Mouse (Mus musculus) heart, embryonic 15.5 days (tissue): ENCODE results near the gene Gatb. TPM values are rescaled to one million over a fixed set of nuclear protein-coding genes. Genes with fewer than 3 reads are reported as not detected.

ENCODE experiments used
- ATAC-seq: fragments of 200-750 bp; cut with Nextera tagmentation; replicated peaks from 2 replicates; pipeline ENCODE4 v1.8.0; 2017; ENCODE audit warnings: low read depth, moderate TSS enrichment; ENCODE audit not compliant: insufficient number of reproducible peaks, insufficient read depth, low FRiP score
- H3K27ac ChIP-seq: fragments of 300-500 bp; sonication (generic); 2 replicates; pipeline ENCODE4 v1.5.1; 2015; ENCODE audit warnings: mild to moderate bottlenecking, inconsistent platforms
- H3K27me3 ChIP-seq: fragments of 300-500 bp; sonication (generic); 2 replicates; pipeline ENCODE4 v1.6.1; 2015; ENCODE audit warnings: inconsistent platforms
- H3K36me3 ChIP-seq: fragments of 300-500 bp; sonication (generic); 2 replicates; pipeline ENCODE4 v1.6.1; 2015; ENCODE audit warnings: mild to moderate bottlenecking, inconsistent platforms
- H3K4me1 ChIP-seq: fragments of 300-500 bp; sonication (generic); replicated peaks from 2 replicates; pipeline ENCODE4 v1.6.1; 2015; ENCODE audit warnings: inconsistent platforms
- H3K4me2 ChIP-seq: fragments of 300-500 bp; sonication (generic); 2 replicates; pipeline ENCODE4 v1.6.1; 2015; ENCODE audit warnings: inconsistent platforms, mild to moderate bottlenecking, moderate library complexity
- H3K4me3 ChIP-seq: fragments of 300-500 bp; sonication (generic); 2 replicates; pipeline ENCODE4 v1.5.1; 2015; ENCODE audit warnings: mild to moderate bottlenecking, inconsistent platforms
- H3K9ac ChIP-seq: fragments of 300-500 bp; sonication (generic); 2 replicates; pipeline ENCODE4 v1.6.1; 2015; ENCODE audit warnings: mild to moderate bottlenecking, inconsistent platforms
- H3K9me3 ChIP-seq: fragments of 300-500 bp; sonication (generic); replicated peaks from 2 replicates; pipeline ENCODE4 v1.6.1; 2016; ENCODE audit warnings: inconsistent platforms
- WGBS: fragments of 180-500 bp; shearing (Covaris S2); methylation state at CpG from one replicate; pipeline ENCODE4 v1.1.7; 2015; ENCODE audit warnings: mixed read lengths; 5-methylcytosine and 5-hydroxymethylcytosine counted together
- polyA plus RNA-seq: library from polyadenylated mRNA; unstranded; fragments of >200 nt; fragmentation: Nextera tagmentation; extraction: Ambion mirVana; gene quantifications from 2 replicates; pipeline ENCODE4 v1.2.1, GENCODE M21; 2015

The Gatb gene
- 35.3 and 37.6 TPM in 2 replicates for polyA plus RNA-seq

- WGBS: 2% methylated on average over 41 of the region's 41 CpGs
- no peaks in the 10 kb centered on the region for H3K9me3 ChIP-seq
Measured at GRCm38 (mm10) chr3:85573864-85574830, at the start of gene Gatb. Gene Gatb, plus strand, starts transcription at chr3:85574119.

DNA sequence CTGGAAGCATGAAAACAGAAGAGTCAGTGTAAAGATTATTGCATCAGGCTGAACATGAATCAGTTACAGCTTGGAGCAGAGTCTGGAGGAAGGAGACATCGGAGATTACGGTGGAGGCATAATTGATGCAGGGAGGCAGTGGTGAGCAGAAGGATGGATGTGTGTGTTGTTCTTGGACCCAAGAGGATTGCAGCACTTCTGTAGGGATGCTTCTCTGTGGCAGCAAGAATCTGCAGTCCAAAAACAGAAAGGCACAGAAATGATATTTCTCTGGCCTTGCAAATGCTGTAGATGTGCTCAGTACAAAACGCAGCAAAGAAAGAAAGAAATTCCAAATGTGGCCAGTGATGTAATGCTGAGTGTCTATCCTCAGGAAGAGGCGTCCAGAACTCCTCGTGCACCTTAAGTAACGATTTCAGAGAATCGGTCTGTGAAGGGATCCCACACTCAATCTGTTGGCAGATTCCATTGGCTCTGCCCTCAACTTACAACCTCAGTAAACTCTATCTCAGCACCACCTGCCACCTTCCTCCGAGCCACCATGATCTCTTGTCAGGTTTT, 43.2 kb upstream of the Gatb start:
- no peak for ATAC-seq

More at GRCm38 (mm10) chr3:85573864-85574830, at the start of gene Gatb:
- no peaks in the 10 kb centered on the region for H3K27me3 ChIP-seq
- H3K36me3 ChIP-seq: no peaks in the 10 kb centered on the region; the same call in 1 of the 2 replicates
- peak within 1 kb of the TSS; percentile 68 for H3K4me2 ChIP-seq
- H3K27ac ChIP-seq: peak within 1 kb of the TSS; percentile 74
- peak within 1 kb of the TSS; percentile 58 for H3K4me3 ChIP-seq
- peaks cover 3% of the 10 kb centered on the region; the same call in 1 of the 2 replicates for H3K4me1 ChIP-seq
- peak within 1 kb of the TSS; percentile 54 for H3K9ac ChIP-seq
- ATAC-seq: peak; percentile 100

GRCm38 (mm10) chr3:85532376-85532775, 41.5 kb upstream of the Gatb start:
- no peak overlapping the region for H3K4me3 ChIP-seq
- no peaks in the 10 kb centered on the region for H3K4me1 ChIP-seq
- no peaks in the 10 kb centered on the region for H3K27me3 ChIP-seq
- no peak overlapping the region for H3K27ac ChIP-seq
- no peaks in the 10 kb centered on the region for H3K36me3 ChIP-seq
- H3K9me3 ChIP-seq: no peaks in the 10 kb centered on the region
- no peak for ATAC-seq
- no peak overlapping the region for H3K9ac ChIP-seq
- H3K4me2 ChIP-seq: no peak overlapping the region
- 77% methylated on average over 3 of the region's 3 CpGs for WGBS

More for the DNA sequence above, 43.2 kb upstream of the Gatb start:
- Histone ChIP-seq H3K27ac (no peak overlapping the region), H3K4me3 (no peak overlapping the region), H3K9me3 (no peaks in the 10 kb centered on the region), H3K36me3 (no peaks in the 10 kb centered on the region), H3K4me1 (no peaks in the 10 kb centered on the region), H3K9ac (no peak overlapping the region), H3K27me3 (no peaks in the 10 kb centered on the region), H3K4me2 (no peak overlapping the region)
- 75% methylated on average over 8 of the region's 8 CpGs for WGBS

DNA sequence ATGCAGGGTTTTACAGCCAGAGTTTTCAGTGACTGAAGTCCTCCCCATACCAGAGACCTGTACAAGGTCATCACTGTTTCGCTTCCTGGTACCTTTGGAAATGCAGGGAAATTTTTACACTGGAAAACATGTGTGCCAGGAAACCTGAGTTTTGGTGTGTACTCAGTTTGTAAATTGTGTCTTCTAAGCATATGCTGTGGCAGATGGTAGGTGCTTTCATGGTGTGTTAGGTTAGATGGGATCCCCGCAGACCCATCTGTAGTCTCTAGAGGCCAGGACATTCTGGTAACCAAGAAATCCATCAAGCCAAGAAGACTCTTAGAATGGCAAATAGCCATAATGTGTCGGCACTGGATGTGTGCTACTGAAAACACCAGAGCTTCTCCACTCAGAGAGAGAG, 38.9 kb upstream of the Gatb start:
- Histone ChIP-seq H3K9me3 (no peaks in the 10 kb centered on the region), H3K27ac (no peak overlapping the region), H3K4me2 (no peak overlapping the region), H3K36me3 (no peaks in the 10 kb centered on the region), H3K4me1 (no peaks in the 10 kb centered on the region), H3K4me3 (no peak overlapping the region), H3K27me3 (no peaks in the 10 kb centered on the region), H3K9ac (no peak overlapping the region)
- WGBS: 74% methylated on average over 3 of the region's 3 CpGs
- ATAC-seq: no peak

DNA sequence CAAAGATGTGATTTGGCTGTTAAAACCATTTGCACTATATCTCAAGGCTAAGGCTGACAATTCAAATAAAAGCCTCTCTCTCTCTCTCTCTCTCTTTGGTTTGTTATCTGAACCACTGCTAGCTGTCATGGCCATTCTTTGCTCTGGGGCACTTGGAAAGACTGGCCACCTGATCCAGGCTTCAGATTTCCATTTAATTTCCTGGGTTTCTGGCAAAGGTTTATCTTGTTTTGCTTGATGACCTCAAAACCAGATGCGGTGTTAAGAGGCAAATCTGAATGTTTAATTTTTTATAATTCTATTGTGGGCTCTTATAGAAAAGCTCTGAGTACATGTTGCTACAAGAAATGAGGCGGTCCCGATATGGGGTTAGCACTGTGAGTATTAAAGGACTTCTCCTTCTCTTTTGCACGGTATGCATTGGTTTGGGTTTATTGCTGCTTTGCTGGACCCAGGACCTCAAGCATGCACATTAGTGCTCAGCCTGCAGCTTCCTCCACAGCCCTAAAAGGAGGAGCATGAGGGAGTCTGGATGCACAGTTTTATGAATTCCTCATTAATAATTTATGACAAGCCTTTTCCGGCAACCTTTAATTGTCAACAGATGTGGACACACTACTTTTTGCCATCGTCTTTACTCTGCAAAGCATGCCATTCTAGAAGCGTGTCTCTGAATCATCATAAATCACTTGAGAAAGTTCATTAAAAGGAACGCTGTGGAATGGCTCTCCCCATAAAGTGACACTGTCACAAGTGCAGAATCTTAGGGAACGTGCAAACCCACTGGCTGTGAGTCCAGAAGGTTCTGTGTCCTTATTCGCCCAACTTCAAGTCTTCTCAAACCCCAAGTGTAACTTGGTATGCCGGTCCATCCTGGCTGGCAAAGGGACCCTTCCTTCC, 38.0 kb upstream of the Gatb start:
- H3K27ac ChIP-seq: no peak overlapping the region

DNA sequence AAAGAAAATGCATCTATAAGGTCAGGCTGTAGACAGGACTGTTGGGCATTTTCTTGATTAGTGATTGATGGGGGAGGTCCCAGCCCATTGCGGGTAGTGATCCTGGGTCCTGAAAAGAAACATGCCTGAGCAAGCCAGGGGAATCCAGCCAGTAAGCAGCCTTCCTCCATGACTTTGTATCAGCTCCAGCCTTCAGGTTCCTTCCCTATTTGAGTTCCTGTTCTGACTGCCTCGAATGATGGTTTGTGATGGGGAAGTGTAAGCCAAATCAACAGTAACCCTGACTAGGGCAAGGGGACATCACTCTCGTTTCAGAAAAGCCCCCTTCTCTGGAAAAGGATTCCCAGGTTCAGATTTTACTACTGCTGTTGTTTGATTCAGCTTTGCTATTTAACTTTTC, 31.2 kb upstream of the Gatb start:
- Histone ChIP-seq H3K9me3 (no peaks in the 10 kb centered on the region), H3K4me1 (no peaks in the 10 kb centered on the region), H3K27ac (no peak overlapping the region), H3K36me3 (no peaks in the 10 kb centered on the region), H3K4me2 (no peak overlapping the region), H3K27me3 (no peaks in the 10 kb centered on the region), H3K4me3 (no peak overlapping the region), H3K9ac (no peak overlapping the region)
- 63% methylated on average over 3 of the region's 3 CpGs for WGBS
- no peak for ATAC-seq

More for the DNA sequence above, 38.0 kb upstream of the Gatb start:
- Histone ChIP-seq H3K4me1 (no peaks in the 10 kb centered on the region), H3K36me3 (no peaks in the 10 kb centered on the region), H3K4me2 (no peak overlapping the region), H3K9ac (no peak overlapping the region), H3K9me3 (no peaks in the 10 kb centered on the region), H3K27me3 (no peaks in the 10 kb centered on the region), H3K4me3 (no peak overlapping the region)
- 78% methylated on average over 11 of the region's 11 CpGs for WGBS
- no peak for ATAC-seq

- H3K27ac ChIP-seq: no peak overlapping the region
- H3K36me3 ChIP-seq: no peaks in the 10 kb centered on the region
- H3K27me3 ChIP-seq: no peaks in the 10 kb centered on the region
- no peak overlapping the region for H3K4me2 ChIP-seq
- 43% methylated on average over 2 of the region's 2 CpGs for WGBS
- H3K4me3 ChIP-seq: no peak overlapping the region
- H3K9ac ChIP-seq: no peak overlapping the region
- no peaks in the 10 kb centered on the region for H3K9me3 ChIP-seq
- H3K4me1 ChIP-seq: no peaks in the 10 kb centered on the region
- no peak for ATAC-seq
Measured at GRCm38 (mm10) chr3:85543652-85544051, 30.3 kb upstream of the Gatb start.

DNA sequence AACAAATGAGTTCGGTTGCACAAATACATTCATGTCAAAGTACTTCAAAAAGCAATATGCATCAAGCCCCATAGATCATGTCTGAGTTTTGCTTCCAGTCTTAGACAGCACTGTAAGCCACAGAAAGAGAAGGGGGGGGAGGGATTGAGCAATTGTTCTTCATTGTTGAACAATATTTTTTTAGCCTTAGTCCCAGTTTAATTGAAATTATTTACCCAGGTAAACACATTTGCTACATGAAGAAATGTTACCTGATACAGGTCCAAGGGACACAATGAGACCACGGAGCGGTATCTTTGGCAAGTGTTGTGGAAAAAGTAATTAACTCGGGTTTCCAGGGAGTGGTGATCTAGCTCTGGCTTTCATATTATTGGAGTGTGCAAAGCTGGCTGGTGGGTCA, 23.6 kb upstream of the Gatb start:
- H3K4me2 ChIP-seq: no peak overlapping the region
- H3K4me3 ChIP-seq: no peak overlapping the region
- 67% methylated on average over 4 of the region's 4 CpGs for WGBS
- no peaks in the 10 kb centered on the region for H3K9me3 ChIP-seq
- ATAC-seq: no peak
- H3K9ac ChIP-seq: no peak overlapping the region
- no peaks in the 10 kb centered on the region for H3K36me3 ChIP-seq
- peak overlapping the region; percentile 78; the same call in 1 of the 2 replicates for H3K27ac ChIP-seq
- H3K4me1 ChIP-seq: peaks cover 26% of the 10 kb centered on the region
- no peaks in the 10 kb centered on the region for H3K27me3 ChIP-seq

GRCm38 (mm10) chr3:85551352-85551751, 22.6 kb upstream of the Gatb start:
- 0 out of 2 replicates have a peak, but pooled peaks have one; percentile 63 for ATAC-seq
- peaks cover 26% of the 10 kb centered on the region for H3K4me1 ChIP-seq
- H3K9ac ChIP-seq: no peak overlapping the region
- no peak overlapping the region for H3K4me2 ChIP-seq
- no peak overlapping the region for H3K4me3 ChIP-seq
- H3K9me3 ChIP-seq: no peaks in the 10 kb centered on the region
- 41% methylated on average over 2 of the region's 2 CpGs for WGBS
- H3K27ac ChIP-seq: peak overlapping the region; percentile 78
- no peaks in the 10 kb centered on the region for H3K27me3 ChIP-seq
- no peaks in the 10 kb centered on the region for H3K36me3 ChIP-seq

- H3K36me3 ChIP-seq: no peaks in the 10 kb centered on the region
- H3K27me3 ChIP-seq: no peaks in the 10 kb centered on the region
- ATAC-seq: no peak
- H3K9me3 ChIP-seq: no peaks in the 10 kb centered on the region
- whole genome bisulfite sequencing: 82% methylated on average over 6 of the region's 6 CpGs
- no peak overlapping the region for H3K4me2 ChIP-seq
- no peak overlapping the region for H3K9ac ChIP-seq
- H3K27ac ChIP-seq: no peak overlapping the region
- H3K4me3 ChIP-seq: no peak overlapping the region
- peaks cover 26% of the 10 kb centered on the region for H3K4me1 ChIP-seq
Measured at GRCm38 (mm10) chr3:85553731-85554277, 20.1 kb upstream of the Gatb start.
